ENCODE assay signal across 9 mouse cellular contexts in the genomic region with DNA sequence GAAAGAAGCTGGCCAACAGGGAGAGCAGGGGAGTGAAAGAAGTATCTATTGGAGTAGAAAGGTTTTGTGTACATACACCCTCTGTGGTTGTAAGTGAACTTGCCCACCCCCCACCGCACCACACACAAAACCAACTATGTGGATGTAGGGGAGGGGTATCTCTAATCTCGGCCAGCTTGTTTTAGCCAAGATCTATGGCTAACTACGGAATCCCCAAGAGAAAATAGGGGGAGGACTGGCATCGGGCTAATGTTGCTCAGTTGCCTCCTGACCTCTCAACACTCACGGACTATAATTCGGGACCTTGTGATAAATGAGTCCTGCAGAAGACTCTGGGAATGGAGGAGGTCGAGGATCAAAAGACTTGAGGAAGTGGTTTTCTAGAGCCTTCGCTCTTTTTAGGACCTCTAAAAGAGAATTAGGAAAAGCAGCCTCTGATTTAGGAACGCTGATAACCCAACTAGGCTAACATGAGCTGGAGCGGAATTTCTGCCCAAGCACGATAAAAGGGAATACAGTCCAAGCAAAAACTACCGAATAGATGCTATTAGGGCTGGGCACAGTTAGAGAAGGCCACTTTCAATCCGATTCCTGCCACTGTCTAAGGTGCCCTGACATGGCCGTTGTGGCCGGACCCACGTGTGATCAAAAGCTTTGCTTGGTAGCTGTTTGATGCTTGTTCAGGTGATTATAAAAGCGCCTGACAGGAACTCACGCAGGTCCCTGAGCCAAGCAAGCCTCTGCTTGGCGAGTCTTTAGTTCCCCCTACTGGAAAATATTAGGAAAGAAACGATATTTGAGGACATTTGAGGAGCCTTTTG. TPM values are rescaled to one million over a fixed set of nuclear protein-coding genes. Genes with fewer than 3 reads are reported as not detected.
DNase-seq lines count a peak whose midpoint lies in the region; ATAC-seq and TF ChIP-seq lines count a peak whose summit lies in the region.
"Had no signal": no experiment of that assay in that cellular context is flagged by ENCODE, and none has a peak within 500 bp of the region (broad histone marks: within the 10 kb centered on the region; RNA-seq: fewer than 3 reads in every experiment).

No protein-coding gene starts in this region.

- peak; percentile 14 to 51 for DNase-seq in urinary bladder, adult 18-20 months (ENCODE audit: low spot score in 2 of 2)
- no peak for DNase-seq in urinary bladder, postnatal 4 days (ENCODE audit: low spot score in 2 of 2)
- peak; percentile 46 for DNase-seq in layer of hippocampus, adult 9-11 months
- peak; percentile 82 for DNase-seq in lung, postnatal 0 days (ENCODE audit: low spot score)
- peak; percentile 90 for DNase-seq in retina, postnatal 1 day
- no peak for DNase-seq in spleen, adult 18-20 months

- WGBS in forebrain, embryonic 16.5 days, result under 1% methylated on average over 20 of the region's 20 CpGs
- under 1% methylated on average over 20 of the region's 20 CpGs for WGBS in hindbrain, embryonic 12.5 days
- under 1% methylated on average over 20 of the region's 20 CpGs for WGBS in lung, postnatal 0 days

- peak; percentile 70 for TF ChIP-seq CTCF in lung, postnatal 0 days (IDR thresholded peaks at IDR 0.05)

- H3K27ac ChIP-seq in forebrain, embryonic 16.5 days (ENCODE audit: low read length), result peak overlapping the region; percentile 85
- peak overlapping the region; percentile 91 for H3K27ac ChIP-seq in hindbrain, embryonic 12.5 days
- no peak overlapping the region for H3K27ac ChIP-seq in lung, postnatal 0 days (ENCODE audit: low read length)
- H3K27ac ChIP-seq: macrophage had no signal

- no peaks in the 10 kb centered on the region for H3K36me3 ChIP-seq in forebrain, embryonic 16.5 days (ENCODE audit: control insufficient read depth, insufficient read depth)
- no peaks in the 10 kb centered on the region for H3K36me3 ChIP-seq in hindbrain, embryonic 12.5 days
- H3K36me3 ChIP-seq in lung, postnatal 0 days (ENCODE audit: insufficient read depth, low read length), result no peaks in the 10 kb centered on the region

- peaks cover 4% of the 10 kb centered on the region for H3K4me1 ChIP-seq in forebrain, embryonic 16.5 days (replicated peaks; ENCODE audit: control insufficient read depth, insufficient read depth, low read length)
- peaks cover 10% of the 10 kb centered on the region; the same call in 1 of the 2 replicates for H3K4me1 ChIP-seq in hindbrain, embryonic 12.5 days
- peaks cover 7% of the 10 kb centered on the region; the same call in 1 of the 2 replicates for H3K4me1 ChIP-seq in lung, postnatal 0 days (ENCODE audit: insufficient read depth, low read depth, low read length)

- ATAC-seq in forebrain, embryonic 16.5 days, result peak; percentile 41
- peak; percentile 69 for ATAC-seq in hindbrain, embryonic 12.5 days (ENCODE audit: low FRiP score)
- peak; percentile 53 for ATAC-seq in lung, postnatal 0 days

- no peak for TF ChIP-seq EP300 in lung, postnatal 0 days (IDR thresholded peaks at IDR 0.05)

- H3K4me3 ChIP-seq in forebrain, embryonic 16.5 days (replicated peaks; ENCODE audit: low read length), result peak overlapping the region; percentile 59
- H3K4me3 ChIP-seq in hindbrain, embryonic 12.5 days, result peak overlapping the region; percentile 64
- peak overlapping the region; percentile 47 for H3K4me3 ChIP-seq in lung, postnatal 0 days (ENCODE audit: low read depth, low read length)

- H3K4me2 ChIP-seq in forebrain, embryonic 16.5 days (ENCODE audit: low read length), result peak overlapping the region; percentile 93
- peak overlapping the region; percentile 93 for H3K4me2 ChIP-seq in hindbrain, embryonic 12.5 days (replicated peaks)
- H3K4me2 ChIP-seq in lung, postnatal 0 days (replicated peaks; ENCODE audit: low read depth, low read length), result peak overlapping the region; percentile 65

- H3K9ac ChIP-seq in forebrain, embryonic 16.5 days (replicated peaks; ENCODE audit: low read depth, low read length), result peak overlapping the region; percentile 70
- peak overlapping the region; percentile 72 for H3K9ac ChIP-seq in hindbrain, embryonic 12.5 days
- no peak overlapping the region for H3K9ac ChIP-seq in lung, postnatal 0 days (replicated peaks; ENCODE audit: low read depth)

- no peaks in the 10 kb centered on the region for H3K27me3 ChIP-seq in forebrain, embryonic 16.5 days (replicated peaks; ENCODE audit: control insufficient read depth, insufficient read depth, low read length)
- 0 out of 2 replicates have a peak, but pooled peaks cover 3% of the 10 kb centered on the region for H3K27me3 ChIP-seq in hindbrain, embryonic 12.5 days
- H3K27me3 ChIP-seq in lung, postnatal 0 days (replicated peaks; ENCODE audit: insufficient read depth, low read length), result no peaks in the 10 kb centered on the region

- no peaks in the 10 kb centered on the region for H3K9me3 ChIP-seq in forebrain, embryonic 16.5 days (ENCODE audit: control insufficient read depth, low read length)
- no peaks in the 10 kb centered on the region for H3K9me3 ChIP-seq in hindbrain, embryonic 12.5 days (replicated peaks)
- no peaks in the 10 kb centered on the region for H3K9me3 ChIP-seq in lung, postnatal 0 days (ENCODE audit: low read length)

RNA-seq across cellular contexts. Expression of a gene that starts 1.1 kb away (rescaled TPM):
- polyA plus RNA-seq in forebrain, embryonic 16.5 days (2015; fragmentation: Nextera tagmentation; extraction: Ambion mirVana), result 123 and 132 TPM in 2 replicates
- polyA plus RNA-seq in hindbrain, embryonic 12.5 days (2016; fragmentation: Nextera tagmentation; extraction: Ambion mirVana), result 63.0 and 80.8 TPM in 2 replicates
- 13.3 and 19.9 TPM in 2 replicates for polyA plus RNA-seq in lung, postnatal 0 days (2015; fragmentation: Nextera tagmentation; extraction: Ambion mirVana)

Comparison
In these comparisons a context has a peak if more than half of its experiments do, and no peak if none do; other contexts are left out.
1. DNase-seq: peak in urinary bladder, adult 18-20 months (2 of 2), layer of hippocampus, adult 9-11 months (single experiment), lung, postnatal 0 days (single experiment) and retina, postnatal 1 day (single experiment); none in urinary bladder, postnatal 4 days (0 of 2) and spleen, adult 18-20 months (0 of 2).
2. Peak in every context shown above with its lines, with median percentiles within 50 percentile points of each other: ATAC-seq, H3K4me2 ChIP-seq and H3K4me3 ChIP-seq.